Mouse (Mus musculus) kidney, postnatal 25 days (tissue): ENCODE measurements at regions not wholly inside any gene's neighbourhood (a gene's known extent, or its start where the extent isn't known, plus 50 kb on each side); places are given as distances from the start of the nearest gene placed in this dataset.

ENCODE experiments used
- DNase-seq, 2 experiments: peaks; one replicate each; pipeline ENCODE4 v3.0.0; 2021; ENCODE audit warnings: mixed read lengths in 2 of 2

DNA sequence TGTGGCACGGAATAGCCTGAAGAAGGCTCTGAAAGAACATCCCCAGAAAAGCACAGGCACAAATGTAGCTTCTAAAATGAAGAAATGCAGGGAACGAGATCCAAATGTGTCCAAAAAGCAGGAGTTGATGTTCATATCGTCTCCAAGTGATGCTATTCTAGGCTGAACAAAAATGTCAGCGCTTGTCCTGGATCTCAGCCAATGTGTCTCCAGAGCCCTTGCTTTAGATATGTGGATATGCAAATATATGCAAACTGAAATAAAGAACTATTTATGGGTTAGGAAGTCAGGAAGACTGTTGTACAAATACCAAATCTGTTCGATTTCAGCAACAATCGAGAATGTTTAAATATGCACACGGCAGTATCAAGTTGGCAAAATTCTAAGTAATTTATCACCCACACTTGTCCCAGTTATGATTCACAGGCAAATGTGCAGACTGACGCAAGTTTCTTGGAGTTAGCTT, 320.4 kb downstream of the Synb start:
- DNase-seq, result no peak

DNA sequence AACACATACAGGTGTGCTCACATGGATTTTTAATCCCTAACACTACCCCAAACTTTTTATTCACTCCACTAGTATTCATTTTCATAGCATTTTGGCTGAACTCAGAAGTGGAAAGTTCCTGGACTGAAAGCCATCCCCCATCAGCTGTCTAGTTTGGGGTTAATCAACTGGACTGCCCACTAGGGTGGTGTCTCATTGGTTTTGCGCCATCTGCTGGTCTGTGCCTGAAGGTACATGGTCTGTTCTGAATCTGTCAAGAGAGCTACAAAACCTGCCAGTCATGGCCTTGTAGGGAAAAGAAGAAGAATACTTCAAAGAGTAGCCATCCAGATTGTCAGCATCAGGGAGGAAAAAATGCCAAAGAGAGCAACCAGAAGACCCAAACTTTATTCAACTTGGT, 327.3 kb downstream of the Synb start:
- peak; percentile 60 to 70 for DNase-seq

DNA sequence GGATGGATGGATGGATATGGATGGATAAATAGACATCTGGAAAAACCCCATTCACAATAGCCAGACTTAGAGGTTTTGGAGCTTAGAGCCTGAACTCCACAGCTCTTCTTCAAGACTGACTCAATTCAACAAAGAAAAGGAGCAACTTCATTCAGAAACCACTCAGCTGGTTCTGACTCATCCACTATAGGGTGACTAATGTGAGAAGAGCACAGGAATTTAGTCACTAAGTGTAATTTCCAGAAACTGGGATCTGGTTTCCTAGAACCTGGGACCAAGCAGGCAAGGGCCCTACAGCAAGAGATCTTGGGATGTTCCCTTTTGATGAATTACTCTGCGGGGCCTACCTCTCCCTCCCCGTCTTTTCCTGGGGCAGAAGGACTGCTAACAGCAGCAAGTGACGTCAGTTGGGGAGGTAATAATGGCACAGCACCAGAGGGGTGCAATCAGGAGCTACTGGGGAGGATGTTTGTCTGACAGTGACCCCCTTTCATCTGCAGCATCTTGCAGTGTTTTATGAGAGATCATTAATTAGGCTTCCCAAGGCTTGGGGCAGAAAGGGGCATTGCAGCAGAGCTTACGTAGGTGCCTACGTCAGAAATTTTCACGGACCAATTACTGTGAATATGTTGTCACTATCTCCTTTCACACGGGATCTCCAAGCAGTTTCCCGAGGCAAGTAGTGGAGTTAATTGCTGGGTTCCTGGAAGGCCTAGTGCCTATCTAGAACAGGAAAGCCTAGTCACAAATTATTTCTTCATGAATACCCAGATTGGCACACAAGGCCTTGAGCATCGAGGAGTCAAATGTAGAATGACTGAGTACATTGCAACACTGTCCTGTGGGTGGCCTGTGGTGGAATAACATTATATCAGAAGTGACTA, 339.3 kb downstream of the Synb start:
- no peak for DNase-seq

DNA sequence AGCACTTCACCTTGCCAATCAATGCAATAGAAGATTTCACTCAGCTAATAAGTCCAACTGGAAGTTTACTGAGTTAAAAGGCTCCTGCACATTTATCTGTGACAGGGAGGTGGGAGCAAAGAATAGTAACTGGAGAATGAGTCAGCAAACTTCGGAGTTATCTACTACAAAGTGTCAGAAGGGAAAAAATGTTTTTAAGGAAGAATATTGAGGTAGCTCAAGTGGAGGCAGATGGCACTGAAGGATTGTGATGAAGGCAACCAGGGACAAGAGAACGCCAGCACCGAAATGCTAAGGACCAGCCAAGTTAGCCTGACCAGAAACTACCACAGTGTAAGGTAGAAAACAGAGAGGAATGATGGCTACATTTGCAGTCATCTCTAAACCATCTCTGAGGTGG, 348.2 kb downstream of the Synb start:
- DNase-seq, result no peak

DNA sequence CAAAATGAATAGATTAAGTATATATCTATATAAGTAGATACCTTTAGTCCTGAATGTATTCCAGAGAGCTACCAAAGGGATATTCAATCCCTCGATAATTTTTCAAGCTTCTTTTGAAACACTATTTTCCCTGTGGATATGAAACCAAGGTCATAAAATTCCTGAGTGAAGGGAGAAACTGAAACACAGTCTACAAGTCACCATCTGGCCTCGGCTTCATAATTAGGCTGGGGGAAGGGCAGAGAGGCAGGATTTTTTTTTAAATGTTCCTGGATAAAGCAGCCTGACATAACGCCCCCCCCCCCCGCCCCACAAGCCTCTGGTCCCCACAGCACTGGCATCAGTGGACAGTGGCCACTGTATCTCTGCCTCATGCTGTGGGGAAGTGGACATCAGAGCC, 348.7 kb downstream of the Synb start:
- no peak for DNase-seq

DNA sequence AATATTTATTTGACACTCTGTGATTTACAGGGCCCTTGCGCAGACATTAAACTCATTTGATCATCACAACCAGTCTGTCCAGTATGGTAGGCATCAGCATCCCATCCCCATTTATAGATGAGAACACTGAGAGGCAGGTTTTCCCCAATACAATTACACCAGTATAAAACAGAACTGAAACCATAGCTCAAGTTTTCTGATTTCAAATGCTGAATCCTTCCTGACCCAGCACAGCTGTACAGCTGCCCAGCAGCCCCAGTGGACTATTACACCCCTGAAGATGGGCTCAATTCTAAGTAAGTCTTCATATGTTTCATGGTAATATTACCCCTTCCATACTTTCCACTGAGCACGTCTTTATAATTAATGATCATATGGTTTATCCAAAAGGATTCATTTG, 352.3 kb downstream of the Synb start:
- no peak for DNase-seq

DNA sequence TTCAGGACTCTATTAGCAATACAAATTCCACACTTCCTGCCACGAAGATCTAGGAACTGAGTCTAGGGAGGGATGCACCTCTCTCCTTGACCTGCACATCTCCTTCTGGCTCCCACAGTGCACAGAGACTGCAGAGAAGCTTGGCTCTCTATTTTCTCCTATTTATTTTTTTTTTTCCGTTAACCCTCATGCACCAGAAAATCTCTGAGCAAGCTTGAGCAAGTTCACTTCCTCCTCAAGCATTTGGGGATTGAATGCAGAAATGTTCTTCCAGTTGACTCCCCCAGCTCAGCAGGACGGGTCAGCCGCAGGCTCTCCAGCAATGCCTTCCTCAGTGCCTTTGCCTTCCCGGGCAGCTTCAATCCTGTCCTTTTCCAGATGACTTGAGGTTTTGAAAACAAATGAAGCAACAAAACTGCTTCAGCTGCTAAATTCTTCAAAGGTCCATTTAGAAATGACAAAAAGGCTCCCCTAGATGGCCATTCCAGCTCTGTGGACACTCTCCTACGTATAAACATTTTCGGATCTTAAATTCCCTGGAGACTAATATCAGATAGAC, 352.9 kb downstream of the Synb start:
- no peak for DNase-seq

DNA sequence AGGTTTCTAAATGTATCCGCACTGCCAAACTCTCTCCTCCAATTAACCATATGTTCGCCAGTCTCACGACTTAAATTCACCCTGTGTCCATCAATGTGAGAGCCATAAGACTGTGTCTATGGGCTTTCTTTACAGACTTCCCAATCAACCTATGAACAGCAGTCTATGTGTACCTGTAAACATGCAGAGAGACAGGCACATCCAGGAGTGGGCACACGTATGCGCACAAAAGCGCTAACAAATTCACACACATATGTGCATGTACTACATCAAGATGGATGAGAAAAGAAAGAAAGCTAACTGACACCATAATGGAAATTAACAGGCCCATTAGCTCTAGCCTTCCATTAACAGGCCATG, 358.8 kb downstream of the Synb start:
- no peak for DNase-seq

DNA sequence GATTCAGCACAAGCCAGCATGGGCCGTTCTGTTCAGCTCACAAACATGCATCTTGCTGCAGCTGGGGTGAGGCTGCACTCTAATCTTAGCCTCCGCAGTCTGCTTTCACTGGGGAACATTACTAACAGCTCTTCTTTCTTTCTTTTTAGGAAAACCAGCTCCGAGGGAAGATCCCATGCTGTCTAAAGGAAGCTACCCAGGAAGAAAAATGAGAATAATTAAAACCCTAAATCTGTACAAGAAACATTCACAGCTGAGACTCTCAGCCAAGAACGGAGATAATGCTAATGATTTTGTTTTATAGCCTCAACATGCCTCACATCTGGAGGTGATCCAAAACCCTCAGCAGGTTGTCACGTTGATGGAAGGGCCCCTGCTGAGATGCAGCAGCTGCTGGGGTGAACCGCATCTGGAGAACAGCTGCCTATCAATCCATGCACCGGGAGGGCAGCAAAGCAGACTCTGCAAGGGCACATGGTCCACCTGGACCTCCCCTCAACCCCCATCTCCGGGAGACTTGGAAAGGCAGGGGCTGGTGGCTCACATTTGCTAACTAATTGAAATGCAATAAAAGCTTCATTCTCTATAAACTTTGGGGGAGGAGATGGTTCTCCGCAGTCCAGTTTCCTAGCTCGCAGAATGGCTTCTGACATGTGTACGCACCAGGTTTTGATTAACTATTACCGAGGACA, 359.3 kb downstream of the Synb start:
- peak; percentile 18 to 38 for DNase-seq

DNA sequence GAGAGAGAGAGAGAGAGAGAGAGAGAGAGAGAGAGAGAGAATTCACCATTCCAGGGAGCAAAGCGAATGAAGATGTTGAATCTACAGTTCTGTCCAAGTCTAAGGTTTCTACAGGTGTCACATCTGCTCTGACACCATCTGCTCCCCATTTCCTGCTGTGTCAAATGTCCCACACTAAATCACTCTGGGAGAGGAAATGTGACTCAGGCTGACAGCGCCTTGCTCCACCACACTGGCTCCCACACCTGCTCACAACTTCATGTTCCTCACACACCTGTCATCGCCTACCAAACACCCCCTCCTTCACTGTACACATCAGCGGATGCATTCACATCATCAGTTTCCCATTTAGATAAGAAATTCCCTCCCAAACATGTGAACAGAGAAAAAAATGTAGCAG, 366.3 kb downstream of the Synb start:
- no peak for DNase-seq

DNA sequence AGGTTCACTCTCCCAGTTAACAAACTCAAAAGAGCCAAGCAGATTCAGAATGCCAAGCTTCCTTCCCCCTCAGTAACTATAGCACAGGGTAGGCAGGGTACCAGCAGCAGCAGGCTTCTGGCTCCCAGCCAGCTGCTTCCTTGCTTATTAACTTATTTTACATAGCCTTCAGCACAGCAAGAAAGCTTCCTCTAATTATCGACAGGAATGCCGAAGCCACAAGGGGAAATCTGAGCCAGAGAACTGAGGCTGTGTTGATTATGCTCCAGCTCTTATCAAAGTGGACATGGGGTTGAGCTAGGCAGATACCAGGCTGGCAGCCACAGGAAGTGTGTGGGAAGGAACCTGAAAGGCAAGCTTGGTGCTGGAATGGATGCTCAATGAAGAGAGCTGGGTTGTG, 371.0 kb downstream of the Synb start:
- DNase-seq, result peak; percentile 37 to 42

DNA sequence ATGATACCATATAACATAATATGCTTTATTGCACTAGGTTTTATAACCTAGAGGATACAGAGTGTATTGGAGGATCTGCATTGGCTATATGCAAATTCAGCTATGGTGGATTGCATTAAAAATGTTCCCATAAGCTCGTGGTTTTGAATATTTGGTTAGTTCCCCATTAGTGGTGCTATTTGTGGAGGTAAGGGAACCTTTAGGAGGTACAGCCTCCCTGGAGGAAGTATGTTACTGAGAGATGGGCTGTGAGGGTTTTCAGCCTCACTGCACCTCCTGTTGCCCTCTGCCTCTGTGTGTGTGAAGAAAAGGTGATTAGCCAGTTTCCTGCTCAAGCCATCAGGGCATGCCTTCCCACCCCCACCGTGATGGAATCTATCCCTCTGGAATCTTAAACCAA, 372.1 kb downstream of the Synb start:
- DNase-seq, result no peak

DNA sequence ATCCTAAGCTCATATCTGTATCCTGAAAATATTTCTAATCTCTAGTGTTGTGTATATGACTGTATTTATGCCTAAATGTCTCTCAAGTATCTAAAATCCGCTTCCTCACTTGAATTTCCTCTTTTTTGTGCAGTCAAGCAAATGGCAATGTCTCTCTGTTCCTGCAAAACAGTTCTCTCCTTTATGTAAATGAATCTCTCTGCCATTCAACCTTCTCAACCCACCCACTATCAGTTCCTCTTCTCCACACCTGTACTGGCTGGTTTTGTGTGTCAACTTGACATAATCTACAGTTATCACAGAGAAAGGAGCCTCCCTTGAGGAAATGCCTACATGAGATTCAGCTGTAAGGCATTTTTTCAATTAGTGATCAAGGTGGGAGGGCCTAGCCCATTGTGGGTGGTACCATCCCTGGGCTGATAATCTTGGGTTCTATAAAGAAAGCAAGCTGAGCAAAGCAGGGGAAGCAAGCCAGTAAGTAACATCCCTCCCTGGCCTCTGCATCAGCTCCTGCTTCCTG, 375.5 kb downstream of the Synb start:
- DNase-seq, result no peak

DNA sequence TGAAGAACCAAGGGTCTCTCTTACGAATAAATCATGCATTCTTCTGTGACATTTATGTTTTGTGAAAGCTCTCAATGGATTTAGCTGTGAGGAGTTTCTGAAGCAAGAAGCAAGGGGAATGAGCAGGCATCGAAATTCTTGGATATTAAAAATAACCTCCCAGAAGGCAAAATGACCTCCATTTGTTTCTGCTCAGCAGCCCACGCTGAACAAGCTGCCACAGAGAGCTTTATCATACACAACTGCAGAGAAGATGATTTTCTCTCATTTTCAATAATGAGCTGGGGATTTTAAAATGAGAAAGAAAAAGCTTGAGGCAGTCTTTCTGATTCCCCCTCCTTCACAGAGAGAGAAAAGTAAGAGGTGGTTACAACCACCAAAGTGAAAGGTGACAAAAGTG, 394.2 kb downstream of the Synb start:
- DNase-seq, result no peak

DNA sequence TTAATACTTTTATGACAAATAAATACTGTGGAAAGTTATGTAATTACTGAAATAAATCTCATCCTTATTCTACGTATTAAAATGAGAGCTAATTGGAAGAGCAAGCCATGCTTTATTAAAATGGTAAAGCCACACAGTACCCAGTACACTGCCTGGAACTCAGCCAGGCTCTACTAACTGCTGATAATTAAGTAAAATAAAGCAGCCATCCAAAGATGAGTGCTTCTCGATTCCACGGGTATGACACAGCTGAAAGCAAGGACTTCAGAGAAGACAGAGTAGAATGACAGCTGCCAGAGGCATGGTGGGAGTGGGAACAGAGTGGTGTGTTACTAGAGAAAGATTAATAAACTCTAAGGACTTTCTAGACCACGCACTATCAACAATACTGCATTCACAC, 416.9 kb downstream of the Synb start:
- no peak for DNase-seq

DNA sequence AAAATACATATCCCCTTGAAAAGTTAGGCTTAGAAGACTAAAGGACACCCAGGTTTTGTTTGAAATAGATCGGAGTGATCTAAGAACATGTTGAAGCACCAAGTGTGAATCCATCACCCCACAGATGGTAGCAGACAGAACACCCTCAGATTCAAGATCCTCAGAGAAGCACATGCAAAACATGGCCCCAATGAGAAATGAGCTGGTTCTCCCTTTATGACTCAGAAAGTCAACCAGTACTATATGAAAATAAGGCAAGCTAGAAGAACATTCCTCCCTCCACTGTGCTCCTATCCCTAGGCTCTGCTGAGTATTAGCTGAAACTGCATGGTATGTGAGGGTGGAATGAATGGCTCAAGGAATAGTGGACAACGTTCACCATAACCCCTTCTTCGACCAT, 433.0 kb downstream of the Synb start:
- DNase-seq, result no peak

DNA sequence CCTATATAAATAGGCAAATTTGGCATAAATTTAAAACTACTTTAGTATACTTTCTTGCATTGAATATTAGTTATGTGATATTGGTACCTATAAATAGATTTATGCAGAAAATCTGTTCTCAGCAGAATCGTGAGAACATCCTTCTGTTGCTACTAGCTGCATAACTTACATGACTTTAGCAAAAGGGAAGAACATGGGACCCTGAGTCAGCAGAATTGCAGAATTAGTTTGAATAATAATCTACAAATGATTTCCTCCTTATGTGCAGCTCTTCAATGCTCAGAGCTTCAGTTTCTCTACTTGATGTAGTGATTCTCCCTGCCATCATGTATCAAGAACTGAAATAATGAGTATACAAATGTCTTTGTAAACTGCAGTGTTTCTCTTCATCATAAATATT, 436.2 kb downstream of the Synb start:
- DNase-seq, result no peak

DNA sequence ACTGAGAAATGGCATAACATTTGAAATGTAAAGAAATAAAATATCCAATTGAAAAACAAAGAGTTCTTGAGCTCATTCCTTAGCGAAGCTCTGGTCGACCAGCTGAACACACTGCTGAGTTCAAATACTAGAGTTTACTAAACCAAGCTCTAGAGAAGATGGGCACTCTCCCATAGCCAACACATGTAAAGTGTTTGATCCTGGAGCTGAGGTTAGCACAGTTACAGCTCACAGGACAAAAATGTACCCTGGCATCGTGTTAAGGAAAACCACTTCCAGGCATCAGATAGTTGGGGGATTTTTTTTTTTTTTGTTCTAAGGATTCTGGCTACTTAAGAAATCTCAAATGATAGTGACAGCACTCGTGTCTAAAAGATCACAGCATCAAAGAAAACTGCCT, 445.6 kb downstream of the Synb start:
- no peak for DNase-seq

DNA sequence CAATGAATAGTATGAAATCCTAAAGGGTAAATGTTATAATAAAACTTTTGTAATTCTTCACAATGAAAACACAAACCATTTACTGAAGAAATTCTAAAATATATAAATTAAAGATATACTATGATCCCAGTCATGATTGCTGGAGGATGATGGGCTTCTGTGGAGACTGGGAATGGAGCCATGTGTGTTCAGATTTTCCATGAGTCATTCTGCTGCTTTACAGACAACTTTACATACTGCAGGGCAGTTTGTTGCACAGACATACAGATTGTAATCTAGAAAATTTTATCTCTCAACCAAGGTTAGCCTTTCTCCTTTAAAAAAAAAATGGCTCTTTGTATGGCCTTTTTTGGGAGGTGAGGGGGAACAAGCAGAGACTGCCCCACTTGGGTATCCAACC, 446.5 kb downstream of the Synb start:
- no peak for DNase-seq

DNA sequence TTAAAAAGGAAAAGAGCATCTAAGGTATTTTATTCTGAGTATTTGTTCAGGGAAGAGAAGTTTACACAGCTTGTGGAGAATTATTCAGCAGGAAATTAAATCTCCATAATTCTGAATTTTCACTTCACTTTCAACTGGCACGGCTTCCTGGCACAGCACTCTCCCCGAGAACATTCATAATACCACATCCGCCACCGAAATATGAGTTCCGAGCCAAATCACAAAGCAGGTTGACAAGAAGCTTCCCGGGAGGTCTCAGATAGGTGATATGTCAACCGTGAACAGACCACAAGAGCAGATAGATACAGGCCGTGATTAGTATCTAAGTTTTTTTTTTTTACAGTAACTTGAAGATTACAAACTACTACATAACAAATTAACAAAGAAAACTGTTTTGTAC, 473.9 kb downstream of the Synb start:
- DNase-seq, result no peak

DNA sequence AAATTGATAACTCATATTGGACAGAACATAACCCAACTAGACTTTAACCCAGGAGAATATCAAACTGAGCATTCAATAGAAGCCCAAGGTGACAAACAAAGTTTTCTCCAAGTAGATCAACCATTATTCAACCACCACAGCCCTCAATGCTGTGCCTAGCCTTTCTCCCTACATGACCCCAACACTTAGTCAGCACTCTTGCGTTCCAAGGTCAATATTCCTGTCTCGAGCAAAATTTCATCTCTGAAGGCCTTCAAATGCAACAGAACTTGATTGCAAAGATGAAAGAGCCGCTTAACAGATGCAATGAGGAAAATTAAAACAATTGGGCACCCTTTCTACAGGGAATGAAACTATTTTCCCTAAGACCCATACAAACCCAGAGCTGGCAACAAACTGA, 485.1 kb downstream of the Synb start:
- DNase-seq, result no peak

DNA sequence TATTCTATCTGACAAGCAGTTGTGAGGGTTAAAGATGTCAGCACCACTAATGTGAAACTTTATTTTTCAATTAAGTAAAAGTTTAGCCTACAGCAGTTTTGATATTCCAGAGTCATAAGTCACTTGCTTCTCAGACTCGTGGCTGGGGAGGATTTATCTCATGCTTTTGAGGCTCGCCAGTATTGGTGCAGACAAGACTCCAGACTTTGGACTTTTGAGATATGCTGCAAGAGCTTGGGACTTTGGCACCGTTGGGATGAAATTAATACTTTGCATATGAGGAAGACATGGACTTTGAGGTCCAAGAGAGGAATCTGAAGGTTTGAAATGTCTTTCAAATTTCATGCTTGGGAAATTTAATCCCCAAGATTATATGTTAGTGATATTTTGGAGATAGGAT, 486.2 kb downstream of the Synb start:
- no peak for DNase-seq

DNA sequence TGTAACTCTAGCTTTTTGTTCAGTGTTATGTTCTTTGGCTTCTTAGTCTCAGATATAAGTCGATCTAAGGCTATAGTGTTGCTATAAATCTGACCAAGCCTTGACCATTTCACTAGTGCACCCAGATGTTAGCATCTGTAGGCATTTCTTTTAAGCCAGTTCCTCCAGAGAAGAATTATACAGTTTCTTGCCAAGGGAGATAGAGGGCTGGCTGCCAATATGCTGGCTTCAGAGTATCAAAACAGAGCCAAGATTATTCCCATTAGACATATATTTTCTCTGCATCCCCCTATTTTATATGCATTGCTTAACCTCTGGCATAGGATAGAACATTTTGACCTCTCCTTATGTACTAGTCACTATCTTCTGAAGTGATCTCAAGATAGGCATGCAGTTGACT, 487.5 kb downstream of the Synb start:
- DNase-seq, result no peak

DNA sequence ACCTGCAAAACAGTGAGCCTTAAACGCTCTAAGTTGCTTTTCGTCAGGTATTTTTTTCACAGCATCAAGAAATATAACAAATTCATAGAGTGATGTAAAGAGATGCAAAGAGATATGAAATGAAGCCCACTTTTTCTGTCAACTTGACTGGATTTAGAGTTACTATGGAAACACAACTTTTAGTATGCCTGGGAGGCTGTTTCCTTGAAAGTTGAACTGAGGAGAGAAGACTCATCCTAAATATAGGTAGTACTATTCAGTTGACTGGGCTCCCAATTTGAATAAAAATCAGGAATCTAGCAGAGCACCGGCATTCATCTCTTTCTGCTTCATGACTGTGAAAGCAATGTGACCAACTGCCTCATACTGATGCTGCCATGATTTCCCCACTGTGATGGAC, 509.7 kb downstream of the Synb start:
- no peak for DNase-seq
